Mouse (Mus musculus) embryonic facial prominence, embryonic 10.5 days (tissue): Measurements from ENCODE around the gene Crot. TPM values are rescaled to one million over a fixed set of nuclear protein-coding genes. Genes with fewer than 3 reads are reported as not detected.
A peak's percentile ranks its signal among the peaks of the same experiment; 100 is the strongest.

Experiments
- DNase-seq: peaks from one replicate; pipeline ENCODE4 v3.0.0-alpha.2; 2017; ENCODE audit warnings: low spot score
- H3K27ac ChIP-seq: fragments of 300-500 bp; sonication (generic); replicated peaks from 2 replicates; pipeline ENCODE4 v1.5.1; 2016; ENCODE audit warnings: mild to moderate bottlenecking
- H3K27me3 ChIP-seq: fragments of 300-500 bp; sonication (generic); replicated peaks from 2 replicates; pipeline ENCODE4 v1.6.1; 2016; ENCODE audit warnings: low read depth, mild to moderate bottlenecking; ENCODE audit not compliant: poor library complexity, severe bottlenecking
- H3K36me3 ChIP-seq: fragments of 300-500 bp; sonication (generic); replicated peaks from 2 replicates; pipeline ENCODE4 v1.6.1; 2016; ENCODE audit warnings: mild to moderate bottlenecking, moderate library complexity
- H3K4me1 ChIP-seq: fragments of 300-500 bp; sonication (generic); 2 replicates; pipeline ENCODE4 v1.6.1; 2016
- H3K4me3 ChIP-seq: fragments of 300-500 bp; sonication (generic); 2 replicates; pipeline ENCODE4 v1.5.1; 2016; ENCODE audit warnings: mild to moderate bottlenecking, moderate library complexity
- H3K9me3 ChIP-seq: fragments of 300-500 bp; sonication (generic); 2 replicates; pipeline ENCODE4 v1.6.1; 2016; ENCODE audit warnings: mild to moderate bottlenecking
- WGBS: fragments of 180-500 bp; shearing (Covaris S2); methylation state at CpG from one replicate; pipeline ENCODE4 v1.1.7; 2016; 5-methylcytosine and 5-hydroxymethylcytosine counted together
- polyA plus RNA-seq: library from polyadenylated mRNA; unstranded; fragments of >200 nt; fragmentation: Nextera tagmentation; extraction: Ambion mirVana; gene quantifications from 2 replicates; pipeline ENCODE4 v1.2.1, GENCODE M21; 2016

The Crot gene
- polyA plus RNA-seq: 36.5 and 37.2 TPM in 2 replicates

DNA sequence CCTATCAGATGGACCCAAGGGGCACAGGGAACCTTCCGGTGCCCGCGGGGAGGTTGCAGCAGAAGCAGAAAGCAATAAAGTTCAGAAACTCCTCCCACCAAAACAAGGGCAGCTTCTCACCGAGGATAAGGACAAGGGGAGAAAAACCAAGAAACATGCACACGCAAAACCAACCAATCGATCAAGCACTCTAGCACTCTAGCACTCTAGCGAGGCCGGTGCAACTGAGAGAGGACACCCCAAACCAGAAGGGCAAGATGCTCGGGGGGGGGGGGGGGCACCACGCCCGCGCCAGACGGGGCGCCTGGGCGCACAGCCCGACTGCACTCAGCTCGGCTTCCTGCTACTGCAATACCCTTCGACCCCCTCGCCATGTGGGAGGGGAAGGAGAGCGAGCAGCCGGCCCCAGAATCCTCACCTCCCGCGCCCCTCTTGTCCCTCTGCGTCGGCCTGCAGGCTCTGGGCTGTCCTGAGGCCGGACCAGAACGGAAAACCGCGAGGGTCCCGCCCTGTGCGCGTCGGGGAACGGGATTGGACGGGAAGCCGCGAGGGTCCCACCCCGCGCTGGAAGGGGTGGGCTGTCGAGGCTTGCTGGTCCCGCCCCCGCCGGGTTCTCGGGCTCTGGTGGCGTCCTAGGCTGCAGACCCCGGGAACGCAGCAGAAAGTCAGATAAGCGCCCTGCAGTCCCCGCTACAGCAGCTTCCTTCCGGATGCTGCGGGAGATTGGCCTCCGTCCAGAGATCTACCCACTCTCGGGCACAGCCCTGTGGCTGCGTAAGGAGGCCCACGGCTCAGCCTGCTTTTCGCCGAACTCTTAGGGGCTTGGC lies at the start of gene Crot:
Gene Crot (minus strand): TSS at position 639 of the 827 bp plus-strand sequence.
- Histone ChIP-seq H3K9me3 (no peaks in the 10 kb centered on the region), H3K27me3 (no peaks in the 10 kb centered on the region), H3K27ac (peak within 1 kb of the TSS; percentile 94), H3K36me3 (peaks cover 24% of the 10 kb centered on the region), H3K4me1 (peaks cover 12% of the 10 kb centered on the region), H3K4me3 (peak within 1 kb of the TSS; percentile 78)
- WGBS: under 1% methylated on average over 57 of the region's 57 CpGs
- DNase-seq: peak; percentile 98

DNA sequence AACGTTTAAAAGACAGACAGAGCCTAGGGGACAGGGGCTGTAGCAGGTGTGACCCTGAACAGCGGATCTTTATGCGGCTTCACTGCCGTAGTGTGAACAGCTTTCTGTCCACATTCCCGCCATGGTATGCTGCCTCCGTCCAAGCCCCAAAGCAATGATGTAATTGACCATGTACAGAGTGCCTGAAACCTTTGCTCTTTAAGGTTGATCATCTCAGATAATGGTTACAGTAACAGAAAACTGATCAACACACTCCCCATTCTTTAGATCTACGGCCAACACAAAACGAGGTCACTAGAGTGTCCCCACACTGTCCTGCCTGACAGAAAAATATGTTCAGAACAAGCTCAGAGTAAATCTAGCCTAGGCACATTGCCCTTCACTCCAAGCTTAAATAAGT lies 48.8 kb upstream of the Crot start:
- WGBS: 84% methylated on average over 8 of the region's 8 CpGs
- Histone ChIP-seq H3K27me3 (no peaks in the 10 kb centered on the region), H3K36me3 (no peaks in the 10 kb centered on the region), H3K4me1 (peaks cover 20% of the 10 kb centered on the region), H3K9me3 (no peaks in the 10 kb centered on the region), H3K4me3 (no peak overlapping the region), H3K27ac (no peak overlapping the region)
- no peak for DNase-seq

DNA sequence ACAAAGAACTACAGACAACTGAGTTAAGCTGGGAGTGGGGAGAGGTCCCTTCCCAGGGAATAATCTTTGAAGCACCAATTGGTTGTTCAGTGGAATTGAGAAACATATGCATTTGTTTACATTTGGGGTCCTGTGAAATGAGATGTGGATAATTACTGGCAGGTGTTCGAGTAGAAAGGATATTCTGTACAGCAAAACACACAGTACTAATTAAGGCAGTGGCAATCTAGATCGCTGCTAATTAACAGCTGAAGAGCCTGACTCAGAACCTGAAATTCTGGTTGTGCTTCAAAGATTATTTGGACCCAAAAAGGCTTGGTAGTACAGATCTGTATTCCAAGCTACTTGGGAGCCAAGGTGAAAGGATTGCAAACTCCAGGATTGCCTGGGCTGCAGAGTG lies 47.7 kb upstream of the Crot start:
- Histone ChIP-seq H3K4me3 (no peak overlapping the region), H3K27ac (no peak overlapping the region), H3K36me3 (no peaks in the 10 kb centered on the region), H3K27me3 (no peaks in the 10 kb centered on the region), H3K4me1 (peaks cover 20% of the 10 kb centered on the region), H3K9me3 (no peaks in the 10 kb centered on the region)
- WGBS: 40% methylated on average over 2 of the region's 2 CpGs
- DNase-seq: no peak

DNA sequence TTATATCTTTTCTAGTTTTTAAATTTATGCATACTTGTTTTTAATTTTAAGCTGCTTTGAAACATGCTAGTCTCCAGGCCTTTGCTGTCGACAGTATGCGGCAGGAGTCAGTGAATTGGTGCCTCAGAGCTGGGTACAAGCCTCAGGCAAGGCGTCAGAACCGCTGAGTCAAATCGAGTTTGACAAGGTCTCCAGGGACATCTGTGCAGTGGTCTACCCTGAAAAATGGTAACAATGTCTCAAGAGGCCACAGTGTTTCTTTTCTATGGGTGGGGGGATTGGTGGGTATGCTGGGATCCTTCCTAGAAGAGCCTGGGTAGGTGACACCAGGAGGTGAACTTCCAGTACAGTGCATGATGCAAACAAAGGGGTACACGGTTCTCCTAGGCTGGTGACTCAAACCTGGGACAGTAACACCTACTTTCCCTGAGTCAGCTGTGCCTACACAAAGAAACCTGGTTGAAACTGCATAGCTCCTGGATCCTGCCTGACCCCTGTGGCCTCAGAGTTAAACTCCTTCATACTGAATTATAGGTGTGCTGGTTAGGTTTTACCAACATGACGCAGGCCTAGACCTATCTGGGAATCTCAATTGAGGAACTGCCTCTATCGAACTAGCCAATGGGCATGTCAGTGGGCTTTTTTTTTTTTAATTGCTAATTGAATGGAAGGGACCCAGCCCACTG lies 46.6 kb upstream of the Crot start:
- no peaks in the 10 kb centered on the region for H3K36me3 ChIP-seq
- peaks cover 20% of the 10 kb centered on the region for H3K4me1 ChIP-seq
- H3K4me3 ChIP-seq: no peak overlapping the region
- no peaks in the 10 kb centered on the region for H3K27me3 ChIP-seq
- DNase-seq: no peak
- 62% methylated on average over 8 of the region's 8 CpGs for WGBS
- H3K9me3 ChIP-seq: no peaks in the 10 kb centered on the region
- H3K27ac ChIP-seq: no peak overlapping the region

DNA sequence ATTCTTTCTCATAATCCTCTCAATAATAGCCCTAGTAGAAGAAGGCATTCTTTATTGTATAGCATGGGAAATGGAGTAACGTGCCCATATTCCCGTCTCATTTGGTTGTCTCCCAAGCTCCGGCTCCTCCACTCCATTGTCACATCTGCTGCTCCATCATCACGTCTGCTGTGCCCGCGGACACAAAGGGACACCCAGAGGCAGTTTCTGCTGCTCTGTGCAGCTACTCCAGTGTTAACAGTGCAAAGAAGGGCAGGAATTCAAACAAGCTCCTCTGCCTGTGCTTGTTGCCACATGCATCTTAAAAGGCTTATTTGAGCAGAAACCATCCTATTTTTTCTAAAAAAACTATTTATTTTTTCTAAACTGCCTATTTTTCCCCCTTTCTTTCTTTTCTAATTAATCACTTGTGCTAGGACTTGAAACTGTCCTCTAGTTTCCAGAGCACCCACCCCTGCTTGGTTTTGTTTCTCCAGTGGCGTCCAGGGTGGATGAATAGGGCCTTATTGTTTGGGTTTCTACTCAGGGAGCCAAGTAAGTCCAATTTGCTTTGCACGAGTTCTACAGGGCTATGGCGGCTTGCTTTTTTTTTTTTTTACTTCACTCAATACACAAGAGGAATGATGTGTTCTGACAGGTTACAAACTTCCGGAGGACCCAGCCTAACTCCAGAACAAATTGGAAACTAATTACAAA lies 45.7 kb upstream of the Crot start:
- H3K27ac ChIP-seq: no peak overlapping the region
- no peak for DNase-seq
- 37% methylated on average over 10 of the region's 10 CpGs for WGBS

DNA sequence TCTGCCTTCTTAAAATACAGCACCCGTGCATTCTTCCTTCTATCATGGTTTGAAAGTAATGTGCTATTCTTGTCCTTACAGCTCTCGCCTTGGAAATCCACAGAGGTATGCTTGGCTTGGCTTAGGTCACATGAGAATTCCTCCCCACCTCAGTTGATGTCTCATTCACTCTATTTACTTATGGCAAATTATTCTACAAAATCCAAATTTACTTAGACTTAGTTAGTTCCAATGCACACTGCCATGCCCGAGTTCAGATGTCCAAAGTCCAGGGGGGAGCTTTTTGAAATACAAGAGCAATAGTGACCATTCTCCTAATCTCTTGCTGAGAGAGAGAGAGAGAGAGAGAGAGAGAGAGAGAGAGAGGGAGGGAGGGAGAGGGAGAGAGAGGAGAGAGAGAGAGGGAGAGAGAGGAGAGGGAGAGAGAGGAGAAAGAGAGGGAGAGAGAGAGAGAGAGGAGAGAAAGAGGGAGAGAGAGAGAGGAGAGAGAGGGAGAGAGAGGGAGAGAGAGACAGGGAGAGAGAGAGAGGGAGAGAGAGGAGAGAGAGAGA lies 43.6 kb upstream of the Crot start:
- H3K36me3 ChIP-seq: no peaks in the 10 kb centered on the region
- no peaks in the 10 kb centered on the region for H3K27me3 ChIP-seq
- DNase-seq: no peak

More for the DNA sequence above, 45.7 kb upstream of the Crot start:
- peaks cover 20% of the 10 kb centered on the region for H3K4me1 ChIP-seq
- H3K9me3 ChIP-seq: no peaks in the 10 kb centered on the region
- H3K36me3 ChIP-seq: no peaks in the 10 kb centered on the region
- H3K27me3 ChIP-seq: no peaks in the 10 kb centered on the region
- no peak overlapping the region for H3K4me3 ChIP-seq

DNA sequence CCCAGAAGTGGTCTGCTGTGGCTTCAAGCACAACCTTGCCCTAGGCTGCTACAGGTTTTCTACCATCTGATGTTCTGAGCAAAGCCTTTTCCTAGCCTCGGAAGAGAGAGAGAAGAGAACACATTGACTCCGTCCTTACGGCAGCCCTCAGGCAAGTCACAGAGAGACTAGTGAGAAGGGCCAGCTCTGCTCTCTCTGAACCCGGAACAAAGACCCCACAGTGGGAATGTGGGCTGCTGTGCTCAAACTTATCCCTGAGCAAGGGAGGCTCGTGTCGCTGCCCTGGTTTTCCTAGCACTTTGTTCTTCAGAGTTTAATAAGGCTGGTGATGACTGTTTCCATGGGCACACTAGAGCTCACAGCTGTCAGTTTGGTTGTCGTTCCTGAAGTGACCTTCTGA lies 42.9 kb upstream of the Crot start:
- no peaks in the 10 kb centered on the region for H3K36me3 ChIP-seq
- no peak overlapping the region for H3K4me3 ChIP-seq
- DNase-seq: no peak
- 43% methylated on average over 7 of the region's 7 CpGs for WGBS
- H3K27ac ChIP-seq: no peak overlapping the region
- no peaks in the 10 kb centered on the region for H3K9me3 ChIP-seq
- H3K4me1 ChIP-seq: peaks cover 20% of the 10 kb centered on the region
- no peaks in the 10 kb centered on the region for H3K27me3 ChIP-seq

More for the DNA sequence above, 43.6 kb upstream of the Crot start:
- Histone ChIP-seq H3K4me3 (no peak overlapping the region), H3K27ac (no peak overlapping the region), H3K4me1 (peaks cover 20% of the 10 kb centered on the region), H3K9me3 (no peaks in the 10 kb centered on the region)
- 90% methylated on average over 3 of the region's 3 CpGs for WGBS

DNA sequence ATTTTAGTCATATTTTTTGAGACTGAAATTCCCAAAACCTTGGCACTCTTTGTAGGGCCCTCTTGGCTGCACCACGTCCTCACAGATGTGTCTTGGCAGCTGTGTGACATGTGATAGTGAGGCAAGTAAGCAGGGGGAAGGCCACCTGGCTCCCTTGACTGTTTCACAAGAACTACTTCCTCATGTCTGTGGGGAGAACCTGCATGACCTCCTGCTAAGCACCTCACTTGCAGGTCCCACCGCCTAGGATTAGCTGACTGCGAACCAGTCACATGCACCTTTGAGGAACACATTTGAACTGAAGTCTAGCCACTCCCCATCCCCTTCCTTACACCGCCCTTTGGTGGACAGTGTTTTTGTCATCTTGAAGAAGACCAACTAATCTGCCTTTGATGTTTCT lies 40.2 kb upstream of the Crot start:
- Histone ChIP-seq H3K36me3 (no peaks in the 10 kb centered on the region), H3K4me1 (no peaks in the 10 kb centered on the region), H3K9me3 (no peaks in the 10 kb centered on the region), H3K4me3 (no peak overlapping the region), H3K27me3 (no peaks in the 10 kb centered on the region), H3K27ac (no peak overlapping the region)
- DNase-seq: no peak
- 77% methylated on average over 4 of the region's 4 CpGs for WGBS

DNA sequence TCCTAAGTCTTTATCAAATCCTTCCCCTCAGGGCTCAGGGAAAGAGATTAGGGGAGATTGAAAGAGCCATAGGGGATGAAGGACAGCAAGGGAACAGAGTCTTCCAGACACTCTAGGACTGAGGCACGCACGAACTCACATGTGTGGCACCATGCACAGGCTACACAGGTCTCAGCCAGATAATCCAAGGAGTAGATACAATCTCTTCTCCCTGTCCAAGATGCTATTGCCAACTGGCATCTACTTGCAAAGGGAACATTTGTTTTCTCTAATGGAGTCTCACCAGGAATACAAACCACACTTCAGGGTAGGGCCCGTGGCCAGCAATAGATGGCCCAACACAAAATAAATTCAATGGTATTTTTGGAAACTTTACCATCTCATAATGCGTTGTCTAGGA lies 38.3 kb upstream of the Crot start:
- DNase-seq: no peak
- no peaks in the 10 kb centered on the region for H3K9me3 ChIP-seq
- H3K4me1 ChIP-seq: no peaks in the 10 kb centered on the region
- no peaks in the 10 kb centered on the region for H3K27me3 ChIP-seq
- 89% methylated on average over 4 of the region's 4 CpGs for WGBS
- H3K27ac ChIP-seq: no peak overlapping the region
- H3K4me3 ChIP-seq: no peak overlapping the region
- H3K36me3 ChIP-seq: no peaks in the 10 kb centered on the region

DNA sequence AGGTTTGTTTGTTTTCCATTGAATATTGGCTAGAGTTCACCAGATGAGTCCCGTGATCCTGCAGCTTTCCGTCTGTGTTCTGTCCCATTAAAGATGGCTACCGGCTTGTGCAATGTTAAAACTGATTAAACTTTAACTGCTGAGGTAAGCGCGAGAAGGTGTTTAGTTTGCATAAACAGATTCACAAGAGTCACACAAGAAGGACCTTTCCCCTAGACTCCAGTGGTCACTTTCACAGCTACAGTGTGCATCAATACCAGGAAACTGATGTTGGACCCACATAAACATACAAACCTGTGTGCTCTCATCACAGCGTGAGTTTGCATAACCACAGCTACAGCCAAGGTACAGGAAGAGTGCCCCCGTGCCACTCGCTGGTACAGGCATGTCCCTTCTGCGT lies 37.4 kb upstream of the Crot start:
- no peak overlapping the region for H3K27ac ChIP-seq
- H3K36me3 ChIP-seq: no peaks in the 10 kb centered on the region
- DNase-seq: no peak
- no peaks in the 10 kb centered on the region for H3K4me1 ChIP-seq
- H3K27me3 ChIP-seq: no peaks in the 10 kb centered on the region
- 93% methylated on average over 9 of the region's 9 CpGs for WGBS
- no peaks in the 10 kb centered on the region for H3K9me3 ChIP-seq
- no peak overlapping the region for H3K4me3 ChIP-seq

DNA sequence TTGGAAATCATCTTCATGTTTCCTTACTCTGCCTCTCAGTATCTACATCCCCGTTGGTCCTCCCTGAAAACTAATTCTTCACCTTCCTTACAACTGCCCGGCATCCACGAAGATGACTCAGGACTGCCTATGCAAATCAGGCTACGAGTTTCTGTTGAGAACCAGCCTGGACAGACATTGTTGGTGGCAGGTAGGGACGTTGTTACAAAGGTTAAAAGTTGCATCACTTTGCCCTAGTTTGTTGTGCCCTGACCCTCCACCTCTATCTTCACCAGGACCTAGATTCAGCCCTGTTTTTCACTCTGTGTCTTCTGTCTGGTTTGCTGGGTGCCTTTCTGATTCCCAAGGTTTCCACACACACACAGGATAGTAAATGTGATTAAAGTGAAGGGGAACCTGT lies 36.7 kb upstream of the Crot start:
- H3K4me3 ChIP-seq: no peak overlapping the region
- no peaks in the 10 kb centered on the region for H3K27me3 ChIP-seq
- no peaks in the 10 kb centered on the region for H3K9me3 ChIP-seq
- H3K36me3 ChIP-seq: no peaks in the 10 kb centered on the region
- no peak for DNase-seq
- WGBS: 85% methylated on average over 5 of the region's 5 CpGs
- H3K27ac ChIP-seq: no peak overlapping the region
- no peaks in the 10 kb centered on the region for H3K4me1 ChIP-seq

DNA sequence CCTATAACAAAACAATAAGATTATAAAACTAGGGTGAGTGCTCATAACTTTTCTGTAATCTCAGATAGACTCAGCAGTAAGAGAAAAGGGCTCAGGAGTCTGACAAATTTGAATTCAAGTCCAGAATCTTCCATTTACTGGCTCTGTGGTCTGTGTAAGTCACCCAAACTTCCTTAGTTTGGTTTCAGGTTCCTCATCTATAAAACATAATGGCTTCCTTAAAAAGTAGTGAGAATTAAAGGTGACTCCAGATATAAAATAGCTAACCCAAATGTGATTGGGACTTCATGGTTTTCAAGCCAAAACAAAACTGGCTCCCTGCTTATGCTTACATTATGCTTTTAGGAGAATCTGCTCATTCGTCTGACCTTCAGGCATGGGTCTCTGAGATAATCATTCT lies 35.5 kb upstream of the Crot start:
- H3K27me3 ChIP-seq: no peaks in the 10 kb centered on the region
- H3K4me3 ChIP-seq: no peak overlapping the region
- no peak overlapping the region for H3K27ac ChIP-seq
- H3K4me1 ChIP-seq: no peaks in the 10 kb centered on the region
- DNase-seq: no peak
- WGBS: 90% methylated on average over 1 of the region's 1 CpGs
- no peaks in the 10 kb centered on the region for H3K9me3 ChIP-seq
- no peaks in the 10 kb centered on the region for H3K36me3 ChIP-seq
